8 mouse cellular contexts compared by ENCODE assay signal in the genomic region with DNA sequence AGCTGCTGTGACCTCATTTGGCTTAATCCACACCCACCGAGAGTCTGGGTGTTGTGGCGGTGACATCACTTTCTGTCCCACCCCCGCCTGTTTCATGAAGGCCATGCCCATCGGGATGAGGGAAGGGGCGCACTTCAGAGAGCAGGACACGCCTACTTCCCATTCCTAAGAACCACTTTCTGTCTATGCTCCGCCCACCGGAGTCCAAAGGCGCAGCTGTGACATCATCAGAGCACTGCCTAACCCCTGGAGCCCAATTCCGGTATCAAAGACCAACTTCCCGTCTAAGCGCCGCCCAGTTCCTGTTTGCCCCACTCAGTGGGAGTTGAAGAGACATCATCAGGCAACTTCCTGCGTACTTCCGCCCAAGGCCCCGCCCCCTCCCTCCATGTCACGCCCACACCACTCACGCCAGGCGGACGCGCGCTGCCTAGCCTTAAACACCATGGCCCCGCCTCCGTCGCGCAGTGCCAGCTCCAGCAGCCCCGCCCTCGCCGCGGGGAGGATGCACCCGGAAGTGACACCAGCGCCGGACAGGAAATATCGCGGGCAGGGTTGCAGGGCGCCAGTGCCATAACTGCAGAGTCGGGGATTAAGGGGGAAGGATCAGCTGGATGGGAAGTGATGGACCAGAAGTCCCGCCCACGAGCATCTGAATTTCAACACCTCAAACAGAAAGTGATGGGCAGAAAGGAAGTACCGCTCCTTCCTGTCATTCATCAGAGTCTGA. TPM values are rescaled to one million over a fixed set of nuclear protein-coding genes. Genes with fewer than 3 reads are reported as not detected.
DNase-seq lines count a peak whose midpoint lies in the region; ATAC-seq lines count a peak whose summit lies in the region.

No protein-coding gene starts in this region.

- H3K4me2 ChIP-seq in kidney, embryonic 15.5 days: peak overlapping the region; percentile 69
- H3K4me2 ChIP-seq in liver, embryonic 16.5 days (ENCODE audit: low read depth, low read length): peak overlapping the region; percentile 76

- no peaks in the 10 kb centered on the region for H3K27me3 ChIP-seq in kidney, embryonic 15.5 days
- H3K27me3 ChIP-seq in liver, embryonic 16.5 days (ENCODE audit: control insufficient read depth, insufficient read depth, low read depth, low read length): no peaks in the 10 kb centered on the region

- peak overlapping the region; percentile 98 for H3K27ac ChIP-seq in kidney, embryonic 15.5 days
- H3K27ac ChIP-seq in liver, embryonic 16.5 days (ENCODE audit: low read length): peak overlapping the region; percentile 94

- peaks cover 43% of the 10 kb centered on the region for H3K9me3 ChIP-seq in kidney, embryonic 15.5 days (replicated peaks)
- peaks cover 39% of the 10 kb centered on the region for H3K9me3 ChIP-seq in liver, embryonic 16.5 days (replicated peaks; ENCODE audit: control insufficient read depth, low read length)

- H3K36me3 ChIP-seq in kidney, embryonic 15.5 days: peaks cover 25% of the 10 kb centered on the region
- peaks cover 15% of the 10 kb centered on the region for H3K36me3 ChIP-seq in liver, embryonic 16.5 days (ENCODE audit: control insufficient read depth, insufficient read depth)

- H3K9ac ChIP-seq in kidney, embryonic 15.5 days: no peak overlapping the region
- H3K9ac ChIP-seq in liver, embryonic 16.5 days (ENCODE audit: low read depth, low read length): no peak overlapping the region

- H3K4me3 ChIP-seq in kidney, embryonic 15.5 days (replicated peaks): peak overlapping the region; percentile 79
- peak overlapping the region; percentile 74 for H3K4me3 ChIP-seq in liver, embryonic 16.5 days (ENCODE audit: low read depth, low read length)

- DNase-seq in spleen, adult 12 weeks (ENCODE audit: low spot score): peak; percentile 64
- no peak for DNase-seq in spleen, postnatal 36 days (ENCODE audit: low spot score in 2 of 2)
- DNase-seq in cerebellum, postnatal 36 days: peak; percentile 90 to 91
- peak; percentile 75 to 80 for DNase-seq in gastrocnemius, adult 8-10 months (ENCODE audit: low spot score in 2 of 2)
- DNase-seq in thymus, postnatal 10 days (ENCODE audit: low spot score in 2 of 2): peak; percentile 68 to 81

- 7% methylated on average over 39 of the region's 40 CpGs for WGBS in kidney, embryonic 15.5 days
- 8% methylated on average over 40 of the region's 40 CpGs for WGBS in liver, embryonic 16.5 days (ENCODE audit: insufficient replicate concordance)

- no peaks in the 10 kb centered on the region for H3K4me1 ChIP-seq in kidney, embryonic 15.5 days
- peaks cover 9% of the 10 kb centered on the region; the same call in 1 of the 2 replicates for H3K4me1 ChIP-seq in liver, embryonic 16.5 days (ENCODE audit: control insufficient read depth, low read depth, low read length)

- peak; percentile 67 for ATAC-seq in kidney, embryonic 15.5 days (replicated peaks; ENCODE audit: low FRiP score)
- peak; percentile 61 for ATAC-seq in liver, embryonic 16.5 days (ENCODE audit: low read depth)
- ATAC-seq in neutrophil, adult 5-6 weeks (ENCODE audit: extremely low read depth, insufficient number of reproducible peaks, low FRiP score, poor library complexity, severe bottlenecking): peak; percentile 42

RNA-seq across cellular contexts. Expression of a gene that starts 2.0 kb away (rescaled TPM):
- total RNA-seq in gastrocnemius, adult 8-10 months (2022): 1 to 10 TPM; 1.9 to 2.6 (median 2.3) TPM
- polyA plus RNA-seq in kidney, embryonic 15.5 days (2015; fragmentation: Nextera tagmentation; extraction: Ambion mirVana): 13.6 and 14.1 TPM in 2 replicates
- polyA plus RNA-seq in liver, embryonic 16.5 days (2015; fragmentation: Nextera tagmentation; extraction: Ambion mirVana): 4.7 and 5.1 TPM in 2 replicates
- total RNA-seq in neutrophil, adult 5-6 weeks (2017): 49.6 and 72.4 TPM in 2 replicates

Comparison
In these comparisons a context has a peak if more than half of its experiments do, and no peak if none do; other contexts are left out.
1. DNase-seq: peak in spleen, adult 12 weeks (single experiment), cerebellum, postnatal 36 days (2 of 2), gastrocnemius, adult 8-10 months (2 of 2) and thymus, postnatal 10 days (2 of 2); none in spleen, postnatal 36 days (0 of 2).
2. RNA of a gene that starts 2.0 kb away (total RNA-seq): 49.6 to 72.4 TPM in neutrophil, adult 5-6 weeks; 1.9 to 2.6 TPM in gastrocnemius, adult 8-10 months; every median in the first group is over 10 times any median in the second.
3. Peak in every context shown above with its lines, with median percentiles within 50 percentile points of each other: ATAC-seq.